Mouse (Mus musculus) liver, embryonic 11.5 days (tissue): ENCODE results near the gene Lsm2. TPM values are rescaled to one million over a fixed set of nuclear protein-coding genes. Genes with fewer than 3 reads are reported as not detected.

ENCODE experiments used
- ATAC-seq: fragments of 200-750 bp; cut with Nextera tagmentation; replicated peaks from 2 replicates; pipeline ENCODE4 v1.8.0; 2017; ENCODE audit warnings: moderate number of reproducible peaks, mild to moderate bottlenecking, moderate TSS enrichment, moderate library complexity; ENCODE audit not compliant: low FRiP score
- DNase-seq: peaks from one replicate; pipeline ENCODE4 v3.0.0-alpha.2; 2017; ENCODE audit warnings: low spot score
- H3K27ac ChIP-seq: fragments of 300-500 bp; sonication (generic); 2 replicates; pipeline ENCODE4 v1.5.1; 2014; ENCODE audit warnings: mild to moderate bottlenecking, low read depth, low read length, control low read depth
- H3K27me3 ChIP-seq: fragments of 300-500 bp; sonication (generic); replicated peaks from 2 replicates; pipeline ENCODE4 v1.6.1; 2014; ENCODE audit warnings: low read length, mixed read lengths; ENCODE audit not compliant: control insufficient read depth, insufficient read depth
- H3K36me3 ChIP-seq: fragments of 300-500 bp; sonication (generic); 2 replicates; pipeline ENCODE4 v1.6.1; 2014; ENCODE audit warnings: mild to moderate bottlenecking, low read length, moderate library complexity, mixed read lengths; ENCODE audit not compliant: control insufficient read depth, insufficient read depth
- H3K4me1 ChIP-seq: fragments of 300-500 bp; sonication (generic); replicated peaks from 2 replicates; pipeline ENCODE4 v1.6.1; 2014; ENCODE audit warnings: low read length, mixed read lengths; ENCODE audit not compliant: control insufficient read depth, insufficient read depth
- H3K4me2 ChIP-seq: fragments of 300-500 bp; sonication (generic); 2 replicates; pipeline ENCODE4 v1.6.1; 2014; ENCODE audit warnings: mild to moderate bottlenecking, control low read depth, moderate library complexity
- H3K4me3 ChIP-seq: fragments of 300-500 bp; sonication (generic); 2 replicates; pipeline ENCODE4 v1.5.1; 2014; ENCODE audit warnings: low read depth, low read length, control low read depth
- H3K9ac ChIP-seq: fragments of 300-500 bp; sonication (generic); 2 replicates; pipeline ENCODE4 v1.6.1; 2014; ENCODE audit warnings: low read depth, low read length, control low read depth
- H3K9me3 ChIP-seq: fragments of 300-500 bp; sonication (generic); 2 replicates; pipeline ENCODE4 v1.6.1; 2016; ENCODE audit warnings: low read length, inconsistent platforms, mixed read lengths; ENCODE audit not compliant: control insufficient read depth
- WGBS: fragments of 180-500 bp; shearing (Covaris S2); extraction: QIAGEN DNeasy Blood & Tissue Kit; methylation state at CpG from one replicate; pipeline ENCODE4 v1.1.7; 2014; 5-methylcytosine and 5-hydroxymethylcytosine counted together
- polyA plus RNA-seq: library from polyadenylated mRNA; unstranded; fragments of >200 nt; fragmentation: Nextera tagmentation; extraction: Ambion mirVana; gene quantifications from 2 replicates; pipeline ENCODE4 v1.2.1, GENCODE M21; 2014

The Lsm2 gene
- polyA plus RNA-seq: 304 and 315 TPM in 2 replicates

- peak; percentile 94 for DNase-seq
- peak within 1 kb of the TSS; percentile 98 for H3K27ac ChIP-seq
- no peaks in the 10 kb centered on the region for H3K27me3 ChIP-seq
- peak within 1 kb of the TSS; percentile 91 for H3K4me2 ChIP-seq
- H3K4me1 ChIP-seq: peaks cover 10% of the 10 kb centered on the region
- H3K9me3 ChIP-seq: no peaks in the 10 kb centered on the region
- H3K4me3 ChIP-seq: peak within 1 kb of the TSS; percentile 94
- peak; percentile 93 for ATAC-seq
- WGBS: under 1% methylated on average over 58 of the region's 58 CpGs
- peaks cover 14% of the 10 kb centered on the region for H3K36me3 ChIP-seq
- peak within 1 kb of the TSS; percentile 96 for H3K9ac ChIP-seq
These were observed at the start of gene Lsm2 for GRCm38 (mm10) chr17:34981690-34982180. Lsm2 (plus strand) TSS chr17:34981862.

- Histone ChIP-seq H3K4me2 (peak overlapping the region; percentile 97), H3K9ac (peak overlapping the region; percentile 82), H3K27ac (no peak overlapping the region), H3K27me3 (no peaks in the 10 kb centered on the region), H3K36me3 (no peaks in the 10 kb centered on the region; the same call in 1 of the 2 replicates), H3K4me3 (peak overlapping the region; percentile 67), H3K4me1 (peaks cover 15% of the 10 kb centered on the region), H3K9me3 (no peaks in the 10 kb centered on the region)
- ATAC-seq (no peak), DNase-seq (no peak)
- WGBS: 73% methylated on average over 8 of the region's 8 CpGs
These were observed 49.4 kb upstream of the Lsm2 start for GRCm38 (mm10) chr17:34932287-34932686.

- Histone ChIP-seq H3K9me3 (no peaks in the 10 kb centered on the region), H3K36me3 (no peaks in the 10 kb centered on the region; the same call in 1 of the 2 replicates), H3K27ac (no peak overlapping the region), H3K4me1 (peaks cover 15% of the 10 kb centered on the region), H3K4me3 (no peak overlapping the region), H3K9ac (no peak overlapping the region), H3K27me3 (no peaks in the 10 kb centered on the region), H3K4me2 (peak overlapping the region; percentile 23)
- ATAC-seq: no peak
- 73% methylated on average over 24 of the region's 24 CpGs for WGBS
- DNase-seq: no peak
These were observed 47.6 kb upstream of the Lsm2 start for GRCm38 (mm10) chr17:34934031-34934430.

GRCm38 (mm10) chr17:34934830-34935229, 46.8 kb upstream of the Lsm2 start:
- H3K36me3 ChIP-seq: no peaks in the 10 kb centered on the region; the same call in 1 of the 2 replicates
- H3K27me3 ChIP-seq: no peaks in the 10 kb centered on the region
- 0 out of 2 replicates have a peak overlapping the region, but pooled peaks have one; percentile 2 for H3K4me3 ChIP-seq
- 41% methylated on average over 8 of the region's 8 CpGs for WGBS
- DNase-seq (no peak), ATAC-seq (no peak)
- peak overlapping the region; percentile 2; the same call in 1 of the 2 replicates for H3K4me2 ChIP-seq
- H3K9ac ChIP-seq: no peak overlapping the region
- H3K9me3 ChIP-seq: no peaks in the 10 kb centered on the region
- peaks cover 15% of the 10 kb centered on the region for H3K4me1 ChIP-seq
- H3K27ac ChIP-seq: no peak overlapping the region

- DNase-seq: no peak
- Histone ChIP-seq H3K9me3 (no peaks in the 10 kb centered on the region), H3K9ac (no peak overlapping the region), H3K27ac (no peak overlapping the region), H3K4me2 (no peak overlapping the region), H3K4me3 (no peak overlapping the region), H3K36me3 (no peaks in the 10 kb centered on the region; the same call in 1 of the 2 replicates), H3K4me1 (peaks cover 19% of the 10 kb centered on the region), H3K27me3 (no peaks in the 10 kb centered on the region)
- ATAC-seq: no peak
- WGBS: 76% methylated on average over 6 of the region's 6 CpGs
These were observed 43.6 kb upstream of the Lsm2 start for GRCm38 (mm10) chr17:34937960-34938505.

GRCm38 (mm10) chr17:34941344-34942041, 40.2 kb upstream of the Lsm2 start:
- DNase-seq (peak; percentile 62), ATAC-seq (peak; percentile 56)
- Histone ChIP-seq H3K4me2 (peak overlapping the region; percentile 80), H3K27me3 (no peaks in the 10 kb centered on the region), H3K9ac (peak overlapping the region; percentile 65), H3K9me3 (no peaks in the 10 kb centered on the region), H3K36me3 (no peaks in the 10 kb centered on the region), H3K4me1 (peaks cover 10% of the 10 kb centered on the region), H3K4me3 (peak overlapping the region; percentile 46), H3K27ac (peak overlapping the region; percentile 75)
- 14% methylated on average over 15 of the region's 15 CpGs for WGBS

GRCm38 (mm10) chr17:34943128-34943815, 38.4 kb upstream of the Lsm2 start:
- no peak for ATAC-seq
- no peaks in the 10 kb centered on the region for H3K36me3 ChIP-seq

GRCm38 (mm10) chr17:34944362-34944761, 37.3 kb upstream of the Lsm2 start:
- H3K4me3 ChIP-seq: no peak overlapping the region
- H3K9ac ChIP-seq: no peak overlapping the region
- no peak for DNase-seq
- no peaks in the 10 kb centered on the region for H3K27me3 ChIP-seq
- H3K9me3 ChIP-seq: no peaks in the 10 kb centered on the region
- H3K36me3 ChIP-seq: no peaks in the 10 kb centered on the region
- H3K4me1 ChIP-seq: peaks cover 10% of the 10 kb centered on the region
- no peak overlapping the region for H3K27ac ChIP-seq
- no peak overlapping the region for H3K4me2 ChIP-seq
- no peak for ATAC-seq

More at GRCm38 (mm10) chr17:34943128-34943815, 38.4 kb upstream of the Lsm2 start:
- Histone ChIP-seq H3K4me3 (no peak overlapping the region), H3K27ac (no peak overlapping the region), H3K9ac (no peak overlapping the region), H3K4me2 (no peak overlapping the region), H3K4me1 (peaks cover 10% of the 10 kb centered on the region), H3K27me3 (no peaks in the 10 kb centered on the region), H3K9me3 (no peaks in the 10 kb centered on the region)
- DNase-seq: no peak
- WGBS: 82% methylated on average over 4 of the region's 4 CpGs
